Mouse (Mus musculus): Measurements from ENCODE around the gene Ptar1. TPM values are rescaled to one million over a fixed set of nuclear protein-coding genes. Genes with fewer than 3 reads are reported as not detected.
"Not testable (repeated sequence)": the region's sequence is repeated elsewhere in the genome, so short reads cannot be mapped to it uniquely, and the experiment has no call there.

Gene Ptar1
- 4.2 and 4.3 TPM in 2 replicates for polyA plus RNA-seq (2015; fragmentation: Nextera tagmentation; extraction: Ambion mirVana)

DNA sequence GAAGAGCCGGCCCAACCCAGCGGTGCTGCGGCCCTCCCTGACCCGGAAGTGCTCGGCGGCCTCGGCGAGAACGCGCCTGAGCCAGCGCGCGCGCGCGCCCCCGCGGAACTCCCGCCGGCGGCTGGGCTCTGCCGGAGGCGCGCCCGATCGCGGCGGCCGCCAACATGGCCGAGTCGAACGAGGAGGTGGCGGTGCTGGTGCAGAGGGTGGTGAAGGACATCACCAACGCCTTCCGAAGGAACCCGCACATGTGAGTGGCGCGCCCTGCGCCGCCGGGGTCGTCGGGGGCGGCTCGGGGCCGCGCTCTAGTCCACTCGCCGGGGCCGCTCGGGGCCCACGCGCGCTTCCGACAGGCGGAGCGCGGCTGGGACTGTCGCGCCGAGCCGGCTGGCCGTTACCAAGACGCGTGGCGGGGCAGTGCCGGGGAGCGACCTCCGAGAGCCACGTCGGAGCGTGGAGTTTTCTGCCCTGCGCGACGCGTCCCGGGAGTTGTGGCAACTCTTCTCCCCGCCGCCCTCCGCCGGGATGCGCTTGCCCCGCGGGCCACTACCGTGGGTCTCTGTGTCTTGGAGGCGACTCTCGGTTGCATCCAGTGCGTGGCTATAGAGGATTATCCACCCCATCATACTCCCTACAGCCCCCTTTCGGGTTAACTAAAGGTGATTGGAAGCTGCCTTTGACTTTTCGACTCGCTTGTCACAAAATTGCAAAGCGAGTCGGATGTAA is at the start of gene Ptar1:
Ptar1 (plus strand) TSS at position 134 of the 726 bp plus-strand sequence.
- Histone ChIP-seq H3K4me1 (replicated peaks) (peaks cover 21% of the 10 kb centered on the region), H3K27ac (replicated peaks) (peak within 1 kb of the TSS; percentile 94), H3K9me3 (no peaks in the 10 kb centered on the region), H3K36me3 (no peaks in the 10 kb centered on the region), H3K27me3 (no peaks in the 10 kb centered on the region), H3K4me3 (peak within 1 kb of the TSS; percentile 69), H3K9ac (peak within 1 kb of the TSS; percentile 76), H3K4me2 (peak within 1 kb of the TSS; percentile 61)
- under 1% methylated on average over 93 of the region's 93 CpGs for WGBS
- peak; percentile 95 for ATAC-seq (ENCODE audit: low FRiP score, low read depth)

DNA sequence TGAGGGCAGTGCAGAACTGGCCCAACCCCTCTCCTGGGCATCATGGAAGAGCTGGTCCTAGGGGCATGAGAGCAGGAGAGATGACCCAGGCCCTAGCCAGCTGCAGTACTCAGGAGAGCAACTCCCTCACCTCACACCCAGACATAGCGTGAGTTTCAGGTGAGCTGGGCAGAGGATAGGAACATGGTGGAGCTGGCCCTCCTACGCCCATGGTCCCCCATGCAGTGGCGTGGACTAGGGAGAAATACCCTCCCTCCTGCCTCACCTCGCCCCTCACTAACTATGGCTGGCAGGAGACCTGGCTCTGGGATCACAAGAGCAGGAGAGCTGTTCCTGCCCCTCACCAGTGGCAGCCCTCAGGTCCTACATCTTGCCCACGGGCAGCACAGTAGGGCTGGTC is 43.4 kb upstream of the Ptar1 start:
- H3K9me3 ChIP-seq: no peaks in the 10 kb centered on the region
- ATAC-seq (ENCODE audit: low FRiP score, low read depth): 0 out of 2 replicates have a peak, but pooled peaks have one; percentile 30
- no peaks in the 10 kb centered on the region for H3K36me3 ChIP-seq
- no peak overlapping the region for H3K4me3 ChIP-seq
- 95% methylated on average over 5 of the region's 5 CpGs for WGBS
- H3K4me1 ChIP-seq (replicated peaks): no peaks in the 10 kb centered on the region
- H3K9ac ChIP-seq: no peak overlapping the region
- no peaks in the 10 kb centered on the region for H3K27me3 ChIP-seq
- no peak overlapping the region for H3K4me2 ChIP-seq
- no peak overlapping the region for H3K27ac ChIP-seq (replicated peaks)

DNA sequence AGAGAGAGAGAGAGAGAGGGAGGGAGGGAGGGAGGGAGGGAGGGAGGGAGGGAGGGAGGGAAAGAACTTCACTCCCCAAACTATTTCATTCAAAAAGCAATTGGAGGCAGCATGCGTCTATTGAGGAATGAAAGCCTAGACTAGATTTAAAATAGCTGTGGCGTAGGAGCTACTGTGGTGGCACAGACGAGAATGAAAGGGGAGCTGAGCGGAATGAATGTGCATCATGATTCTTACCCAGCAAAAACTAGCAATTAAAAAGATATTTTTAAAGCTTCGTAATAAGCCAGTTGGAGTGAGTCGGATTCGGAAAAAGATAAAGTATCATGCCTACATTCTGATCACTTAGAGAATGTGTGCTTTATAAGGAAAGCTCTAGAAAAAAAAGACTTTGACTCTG is 41.9 kb upstream of the Ptar1 start:
- Histone ChIP-seq H3K27me3 (no peaks in the 10 kb centered on the region), H3K36me3 (no peaks in the 10 kb centered on the region), H3K4me1 (replicated peaks) (no peaks in the 10 kb centered on the region), H3K9me3 (no peaks in the 10 kb centered on the region), H3K4me3 (no peak overlapping the region), H3K9ac (no peak overlapping the region), H3K27ac (replicated peaks) (no peak overlapping the region), H3K4me2 (no peak overlapping the region)
- 64% methylated on average over 7 of the region's 7 CpGs for WGBS
- ATAC-seq (ENCODE audit: low FRiP score, low read depth): no peak

DNA sequence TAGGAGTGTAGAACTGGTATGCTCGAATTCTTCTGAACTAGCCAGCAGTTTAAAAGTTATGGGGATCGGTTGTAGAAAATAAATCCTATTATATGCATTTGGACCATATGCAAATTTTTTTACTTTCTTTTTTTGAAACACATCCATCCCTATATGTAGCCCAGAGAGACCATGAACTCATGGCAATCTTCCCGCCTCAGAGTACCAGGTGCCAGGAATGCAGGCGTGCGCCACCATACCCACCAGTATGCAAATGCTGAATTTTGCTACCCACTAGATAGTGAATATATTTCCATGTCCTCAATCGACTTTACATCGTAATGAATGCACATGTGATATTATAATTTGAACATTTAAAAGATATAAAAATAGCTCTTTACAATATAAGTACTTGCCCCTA is 39.9 kb upstream of the Ptar1 start:
- Histone ChIP-seq H3K4me1 (replicated peaks) (no peaks in the 10 kb centered on the region), H3K27me3 (no peaks in the 10 kb centered on the region), H3K4me3 (no peak overlapping the region), H3K36me3 (no peaks in the 10 kb centered on the region), H3K9me3 (no peaks in the 10 kb centered on the region), H3K4me2 (no peak overlapping the region), H3K9ac (no peak overlapping the region), H3K27ac (replicated peaks) (no peak overlapping the region)
- 94% methylated on average over 7 of the region's 7 CpGs for WGBS
- no peak for ATAC-seq (ENCODE audit: low FRiP score, low read depth)

DNA sequence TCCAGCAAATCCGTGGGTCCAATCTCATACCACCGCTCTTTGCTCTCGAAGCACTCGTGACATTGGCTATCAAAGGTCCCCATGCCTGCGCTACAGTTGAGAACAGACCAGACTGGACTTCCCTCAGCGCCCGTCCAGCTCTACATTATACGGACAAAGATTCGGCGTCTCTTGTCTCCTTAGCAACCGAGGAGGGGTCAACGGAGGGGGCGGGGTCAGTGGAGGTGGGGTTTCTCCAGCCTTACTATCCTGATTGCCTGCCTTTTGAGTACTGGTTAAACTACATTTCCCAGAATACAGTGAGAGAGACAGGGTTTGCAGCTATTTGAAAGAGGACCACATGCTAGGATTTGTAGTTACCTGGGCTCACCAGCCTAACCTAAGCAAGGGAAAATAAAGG is 34.6 kb upstream of the Ptar1 start, which contains the start of gene 1700028P14Rik:
1700028P14Rik (minus strand) TSS at position 169 of the 400 bp plus-strand sequence.
- H3K4me2 ChIP-seq: peak within 1 kb of the TSS; percentile 57
- no peaks in the 10 kb centered on the region for H3K9me3 ChIP-seq
- H3K9ac ChIP-seq: no peak within 1 kb of the TSS
- peak; percentile 95 for ATAC-seq (ENCODE audit: low FRiP score, low read depth)
- H3K4me3 ChIP-seq: peak within 1 kb of the TSS; percentile 27
- H3K4me1 ChIP-seq (replicated peaks): no peaks in the 10 kb centered on the region
- no peak within 1 kb of the TSS for H3K27ac ChIP-seq (replicated peaks)
- WGBS: 8% methylated on average over 13 of the region's 13 CpGs
- H3K36me3 ChIP-seq: no peaks in the 10 kb centered on the region
- no peaks in the 10 kb centered on the region for H3K27me3 ChIP-seq

DNA sequence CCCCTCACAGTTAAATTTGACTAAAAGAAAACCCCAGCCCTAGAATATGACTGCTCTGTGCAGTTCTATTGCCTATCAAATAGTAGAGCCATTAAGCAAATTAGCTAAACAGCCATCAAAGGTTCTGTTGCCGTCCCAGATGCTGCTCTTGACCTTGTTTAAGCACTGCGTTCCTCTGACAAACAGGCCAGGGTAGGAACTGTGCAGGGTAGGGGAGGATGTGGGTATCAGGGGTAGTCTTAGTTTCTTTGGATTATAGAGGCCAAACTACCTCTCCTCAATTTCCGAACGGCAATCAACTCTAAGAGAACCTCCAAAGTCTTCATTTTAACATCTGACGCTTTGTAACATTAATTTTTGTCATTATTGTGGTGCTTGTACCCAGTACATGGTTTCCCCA is 34.1 kb upstream of the Ptar1 start:
- Histone ChIP-seq H3K4me3 (no peak overlapping the region), H3K9ac (no peak overlapping the region), H3K4me2 (no peak overlapping the region), H3K9me3 (no peaks in the 10 kb centered on the region), H3K27me3 (no peaks in the 10 kb centered on the region), H3K4me1 (replicated peaks) (no peaks in the 10 kb centered on the region), H3K36me3 (no peaks in the 10 kb centered on the region), H3K27ac (replicated peaks) (no peak overlapping the region)
- ATAC-seq (ENCODE audit: low FRiP score, low read depth): no peak
- 89% methylated on average over 5 of the region's 5 CpGs for WGBS

DNA sequence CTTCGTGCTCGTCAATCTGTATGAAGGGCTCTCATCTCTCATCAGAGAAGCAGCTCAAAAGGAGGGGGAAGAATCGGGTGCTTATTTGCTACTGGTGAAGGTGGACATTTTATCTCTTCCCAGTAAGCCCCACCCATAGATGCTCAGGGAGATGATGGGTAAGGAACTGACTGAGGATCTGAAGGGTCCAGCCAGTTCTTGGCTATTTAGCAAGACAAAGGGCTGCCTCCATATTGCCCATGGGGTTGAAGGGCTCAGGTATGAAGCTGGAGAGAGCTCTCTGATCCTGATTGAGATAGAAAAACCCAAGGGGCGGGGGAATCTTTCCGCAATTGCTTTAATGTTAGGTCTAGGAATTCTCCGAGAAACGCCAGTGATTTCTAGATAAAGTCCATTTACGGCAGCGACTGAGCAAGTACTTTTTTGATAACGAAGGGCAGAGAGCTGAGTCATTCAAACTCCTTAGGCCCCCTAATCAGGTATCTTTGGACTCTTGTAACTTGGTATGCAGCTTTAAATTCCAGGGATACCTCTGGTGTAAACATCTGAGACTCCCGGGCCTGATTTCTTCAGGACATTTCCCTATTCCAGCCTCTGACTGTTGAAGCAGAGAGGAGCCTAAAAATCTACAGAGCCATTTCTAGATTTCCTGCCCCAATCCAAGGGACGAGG is 29.8 kb upstream of the Ptar1 start:
- no peaks in the 10 kb centered on the region for H3K36me3 ChIP-seq
- no peak overlapping the region for H3K4me2 ChIP-seq
- no peak overlapping the region for H3K4me3 ChIP-seq
- H3K9me3 ChIP-seq: no peaks in the 10 kb centered on the region
- WGBS: 74% methylated on average over 12 of the region's 12 CpGs
- no peaks in the 10 kb centered on the region for H3K27me3 ChIP-seq
- ATAC-seq (ENCODE audit: low FRiP score, low read depth): no peak
- H3K27ac ChIP-seq (replicated peaks): no peak overlapping the region
- no peak overlapping the region for H3K9ac ChIP-seq
- H3K4me1 ChIP-seq (replicated peaks): no peaks in the 10 kb centered on the region

DNA sequence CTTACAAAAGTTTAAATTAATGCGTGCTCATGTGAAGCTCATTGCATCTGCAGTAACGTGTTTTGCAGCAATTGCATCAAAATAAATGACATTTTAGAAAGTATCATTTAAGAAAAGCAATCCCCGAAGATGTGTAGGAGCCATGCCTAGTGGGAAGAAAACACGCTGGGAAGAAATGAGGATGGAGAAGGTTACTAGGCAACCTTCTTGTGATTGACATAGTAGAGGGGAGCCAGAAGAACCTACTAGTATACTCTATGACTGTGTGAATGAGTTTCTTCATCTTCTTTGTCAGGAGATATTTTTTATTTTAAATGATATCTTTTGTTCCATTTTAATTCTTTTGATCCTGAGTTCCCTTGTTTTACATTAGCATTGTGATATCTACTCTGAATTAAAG is 28.9 kb upstream of the Ptar1 start:
- no peaks in the 10 kb centered on the region for H3K27me3 ChIP-seq
- H3K4me3 ChIP-seq: no peak overlapping the region
- H3K9me3 ChIP-seq: no peaks in the 10 kb centered on the region
- ATAC-seq (ENCODE audit: low FRiP score, low read depth): no peak
- 75% methylated on average over 4 of the region's 4 CpGs for WGBS
- no peaks in the 10 kb centered on the region for H3K4me1 ChIP-seq (replicated peaks)
- no peaks in the 10 kb centered on the region for H3K36me3 ChIP-seq
- no peak overlapping the region for H3K4me2 ChIP-seq
- no peak overlapping the region for H3K9ac ChIP-seq
- H3K27ac ChIP-seq (replicated peaks): no peak overlapping the region

DNA sequence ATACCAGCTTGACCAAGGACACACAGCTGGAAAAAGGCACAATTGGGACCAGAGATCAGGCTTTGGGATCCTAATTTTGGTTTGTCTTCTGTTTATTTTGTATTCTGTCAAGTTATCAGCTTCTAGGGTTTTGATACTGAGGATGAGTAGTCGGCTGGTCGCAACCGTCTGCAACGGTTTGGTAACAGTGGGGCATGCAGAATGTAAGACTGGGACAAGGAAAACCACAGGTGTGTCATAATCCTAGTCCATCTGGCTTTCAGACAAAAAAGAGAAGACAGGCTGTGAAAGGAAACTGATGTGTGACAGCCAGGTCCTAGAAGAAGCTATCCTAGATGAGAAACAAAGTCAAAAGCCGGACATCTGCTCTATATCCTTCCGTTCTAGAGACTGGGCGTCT is 23.1 kb upstream of the Ptar1 start:
- Histone ChIP-seq H3K36me3 (no peaks in the 10 kb centered on the region), H3K9me3 (no peaks in the 10 kb centered on the region), H3K27me3 (no peaks in the 10 kb centered on the region), H3K4me1 (replicated peaks) (0 out of 2 replicates have a peak, but pooled peaks cover 3% of the 10 kb centered on the region), H3K27ac (replicated peaks) (no peak overlapping the region), H3K4me3 (no peak overlapping the region), H3K9ac (no peak overlapping the region), H3K4me2 (no peak overlapping the region)
- WGBS: 93% methylated on average over 7 of the region's 7 CpGs
- ATAC-seq (ENCODE audit: low FRiP score, low read depth): no peak

DNA sequence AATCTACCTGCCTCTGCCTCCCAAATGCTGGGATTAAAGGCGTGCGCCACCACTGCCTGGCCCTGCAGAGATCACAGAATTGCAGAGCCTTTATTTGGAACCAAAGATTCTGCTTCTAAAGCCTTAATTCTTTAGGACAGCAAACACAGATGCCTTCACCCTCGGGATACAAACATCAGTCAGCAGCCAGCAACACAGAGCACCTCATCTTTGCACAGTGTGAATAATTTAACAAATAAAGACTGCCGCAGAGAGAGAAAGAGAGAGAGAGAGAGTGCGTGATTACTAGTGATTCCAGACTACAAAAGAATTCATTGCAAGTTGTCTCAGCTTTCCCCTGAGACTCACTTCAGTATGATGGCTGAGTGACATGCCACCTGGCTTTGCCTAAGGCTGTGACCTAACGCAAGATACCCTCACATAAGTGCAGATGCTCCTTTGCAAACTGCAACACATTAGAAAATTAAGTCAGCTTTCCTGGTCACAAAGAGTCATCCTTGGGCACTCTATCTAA is 19.0 kb upstream of the Ptar1 start:
- Histone ChIP-seq H3K9ac (no peak overlapping the region), H3K27me3 (no peaks in the 10 kb centered on the region), H3K36me3 (no peaks in the 10 kb centered on the region), H3K4me2 (no peak overlapping the region), H3K9me3 (no peaks in the 10 kb centered on the region), H3K4me3 (no peak overlapping the region), H3K4me1 (replicated peaks) (0 out of 2 replicates have a peak, but pooled peaks cover 3% of the 10 kb centered on the region), H3K27ac (replicated peaks) (no peak overlapping the region)
- 51% methylated on average over 6 of the region's 6 CpGs for WGBS
- ATAC-seq (ENCODE audit: low FRiP score, low read depth): no peak

DNA sequence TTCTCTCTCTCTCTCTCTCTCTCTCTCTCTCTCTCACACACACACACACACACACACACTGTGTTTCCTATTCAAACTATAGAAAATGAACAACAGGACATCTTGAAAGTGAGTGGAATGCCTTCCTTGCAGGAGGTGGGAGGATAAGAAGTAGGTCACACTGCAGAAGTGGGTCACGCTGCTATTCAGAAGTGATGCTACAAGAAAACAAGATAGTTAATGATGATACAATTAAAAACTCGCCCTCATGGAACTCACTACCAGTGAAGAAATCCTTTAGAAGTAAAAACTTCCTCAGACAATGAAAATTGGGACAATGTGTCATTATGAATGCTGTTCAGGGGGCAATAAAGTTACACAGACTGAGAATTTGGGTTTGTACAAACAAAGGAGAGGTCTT is 14.2 kb upstream of the Ptar1 start:
- ATAC-seq (ENCODE audit: low FRiP score, low read depth): no peak
- H3K4me1 ChIP-seq (replicated peaks): 0 out of 2 replicates have a peak, but pooled peaks cover 2% of the 10 kb centered on the region
- 73% methylated on average over 2 of the region's 2 CpGs for WGBS
- H3K9ac ChIP-seq: no peak overlapping the region
- H3K4me2 ChIP-seq: no peak overlapping the region
- H3K9me3 ChIP-seq: no peaks in the 10 kb centered on the region
- H3K4me3 ChIP-seq: no peak overlapping the region
- no peaks in the 10 kb centered on the region for H3K36me3 ChIP-seq
- H3K27ac ChIP-seq (replicated peaks): no peak overlapping the region
- H3K27me3 ChIP-seq: no peaks in the 10 kb centered on the region

DNA sequence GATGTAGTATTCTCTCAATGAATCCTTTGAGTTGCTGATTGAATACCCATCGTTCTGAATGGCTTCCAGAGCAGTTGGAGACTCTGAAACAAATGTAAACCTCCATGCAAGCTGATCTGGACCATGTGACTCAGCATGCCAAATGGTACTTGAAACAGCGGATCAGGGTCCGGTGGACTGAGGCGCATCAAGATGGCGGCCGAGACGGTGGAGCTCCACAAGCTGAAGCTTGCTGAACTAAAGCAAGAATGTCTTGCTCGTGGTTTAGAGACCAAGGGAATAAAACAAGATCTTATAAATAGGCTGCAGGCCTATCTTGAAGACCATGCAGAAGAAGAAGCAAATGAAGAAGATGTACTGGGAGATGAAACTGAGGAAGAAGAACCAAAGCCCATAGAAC is 11.6 kb upstream of the Ptar1 start:
- not testable (repeated sequence) for H3K4me2 ChIP-seq; H3K36me3 ChIP-seq; H3K9me3 ChIP-seq; H3K27me3 ChIP-seq; H3K4me1 ChIP-seq (replicated peaks); ATAC-seq (ENCODE audit: low FRiP score, low read depth); H3K4me3 ChIP-seq; H3K9ac ChIP-seq; H3K27ac ChIP-seq (replicated peaks)
- 90% methylated on average over 8 of the region's 8 CpGs for whole genome bisulfite sequencing

Data from hindbrain, embryonic 15.5 days (tissue).